Mouse (Mus musculus) testis, adult 2 months (tissue): ENCODE measurements at regions not wholly inside any gene's neighbourhood (a gene's known extent, or its start where the extent isn't known, plus 50 kb on each side); places are given as distances from the start of the nearest gene placed in this dataset.

Source experiments
- CTCF ChIP-seq: fragments of 200-500 bp; IDR thresholded peaks from 2 replicates; pipeline ENCODE4 v1.5.1; 2012; ENCODE audit warnings: low read depth, mild to moderate bottlenecking, inconsistent platforms, low read length, moderate library complexity; ENCODE audit not compliant: control insufficient read depth, insufficient read depth, insufficient replicate concordance
- POLR2A ChIP-seq: fragments of 200-500 bp; IDR thresholded peaks from 2 replicates; pipeline ENCODE4 v1.6.1; 2012; ENCODE audit warnings: low read depth, mild to moderate bottlenecking, inconsistent platforms, low read length, moderate library complexity; ENCODE audit not compliant: control insufficient read depth

GRCm38 (mm10) chr6:100437980-100438379 lies 150.7 kb upstream of the Rybp start:
- TF ChIP-seq CTCF (no peak), POLR2A (no peak)
